Mouse (Mus musculus): ENCODE results near the gene Deup1.
"Not testable (repeated sequence)": the region's sequence is repeated elsewhere in the genome, so short reads cannot be mapped to it uniquely, and the experiment has no call there.

Gene Deup1

DNA sequence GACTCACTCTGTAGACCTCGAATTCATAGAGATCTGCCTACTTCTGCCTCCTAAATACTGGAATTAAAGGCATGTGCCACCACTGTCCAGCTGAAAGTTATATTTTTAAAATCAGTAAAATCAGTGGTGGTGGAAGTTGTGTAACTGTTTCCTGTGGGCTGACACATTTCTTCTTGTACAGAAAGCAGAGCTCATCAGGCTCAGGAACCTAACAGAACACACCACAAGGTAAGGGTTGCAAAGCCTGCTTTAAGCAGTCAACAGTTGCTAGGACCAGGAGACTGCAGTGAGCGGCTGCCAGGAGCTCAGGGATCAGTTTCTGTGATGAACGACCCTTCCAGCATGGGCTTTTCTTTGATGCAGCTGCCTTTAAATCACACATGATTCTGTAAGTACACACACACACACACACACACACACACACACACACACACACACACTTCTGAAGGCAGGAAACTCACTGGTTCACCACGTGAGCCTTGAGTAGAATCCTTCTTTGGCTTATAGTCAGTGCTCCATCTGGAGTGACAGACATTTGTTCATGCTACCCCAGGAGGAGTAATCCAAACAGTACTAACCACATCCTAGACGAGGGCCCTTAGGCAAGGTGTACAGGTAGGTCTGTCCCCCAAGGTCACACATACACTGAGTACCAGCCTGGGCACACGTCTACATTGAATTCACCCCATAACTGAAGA lies 40.4 kb downstream of the Deup1 start:
- DNase-seq (ENCODE audit: low spot score) = no peak

- DNase-seq (ENCODE audit: low spot score) = no peak
Measured at GRCm38 (mm10) chr9:15585956-15586355, 41.8 kb downstream of the Deup1 start.

GRCm38 (mm10) chr9:15584209-15584608 lies 43.5 kb downstream of the Deup1 start:
- DNase-seq (ENCODE audit: low spot score) = no peak

DNA sequence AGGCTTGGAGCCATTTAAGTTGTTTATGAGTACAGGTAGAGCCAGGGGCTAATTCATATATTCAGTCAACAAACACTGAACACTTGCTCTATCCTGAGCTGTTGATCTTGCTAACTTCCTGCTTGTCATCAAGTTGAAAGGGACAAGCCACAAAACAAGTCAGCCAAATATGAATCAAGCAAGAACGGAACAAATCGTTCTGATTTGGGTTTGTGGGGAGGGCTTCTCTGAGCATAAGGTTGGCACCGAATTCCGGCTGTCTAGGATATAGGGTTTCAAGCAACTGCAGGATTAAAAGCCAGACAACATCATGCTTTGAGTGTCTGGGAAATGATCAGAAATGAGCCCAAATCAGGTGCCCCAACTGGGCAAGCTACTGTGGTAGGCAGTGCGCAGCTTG lies 45.7 kb downstream of the Deup1 start:
- DNase-seq (ENCODE audit: low spot score) = no peak

GRCm38 (mm10) chr9:15580176-15580575 lies 47.6 kb downstream of the Deup1 start:
- no peak for DNase-seq (ENCODE audit: low spot score)

DNA sequence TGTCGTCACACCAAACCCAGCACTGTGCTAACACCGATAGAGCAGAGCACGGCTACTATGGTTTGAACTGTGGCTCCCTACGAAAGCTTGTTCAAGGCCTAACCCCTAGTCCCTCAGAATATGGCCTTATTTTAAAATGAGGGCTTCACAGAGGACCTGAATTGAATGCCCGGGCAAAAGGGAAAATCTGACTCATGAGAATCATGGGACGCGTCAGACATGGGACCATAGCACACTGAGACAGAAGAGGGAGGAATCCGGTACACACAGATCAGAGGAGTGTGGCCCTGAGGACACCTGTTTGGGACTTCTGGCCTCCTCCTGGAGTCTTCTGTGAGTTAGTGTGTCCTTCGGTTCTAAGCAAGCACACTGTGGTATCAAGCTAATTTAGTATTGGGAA lies 48.8 kb downstream of the Deup1 start:
- DNase-seq (ENCODE audit: low spot score) = no peak

DNA sequence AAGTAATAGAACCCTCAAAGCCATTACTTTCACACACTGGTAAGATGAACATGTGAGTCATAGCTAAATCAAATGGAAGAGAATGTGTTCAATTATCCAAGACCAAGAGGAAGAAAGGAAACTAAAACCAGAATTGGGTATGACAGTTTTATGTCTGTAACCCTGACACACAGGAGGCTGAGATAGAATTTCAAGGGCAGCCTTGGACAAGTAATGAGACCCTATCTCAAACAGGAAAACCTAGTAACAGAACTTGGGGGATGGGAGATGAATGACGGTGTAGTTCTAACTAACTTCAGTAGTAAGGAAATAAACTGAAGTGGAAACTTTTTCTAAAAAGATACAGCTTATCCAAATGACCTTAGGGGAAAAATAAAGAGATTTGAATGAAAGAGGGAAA lies 49.3 kb downstream of the Deup1 start:
- DNase-seq (ENCODE audit: low spot score) = no peak

DNA sequence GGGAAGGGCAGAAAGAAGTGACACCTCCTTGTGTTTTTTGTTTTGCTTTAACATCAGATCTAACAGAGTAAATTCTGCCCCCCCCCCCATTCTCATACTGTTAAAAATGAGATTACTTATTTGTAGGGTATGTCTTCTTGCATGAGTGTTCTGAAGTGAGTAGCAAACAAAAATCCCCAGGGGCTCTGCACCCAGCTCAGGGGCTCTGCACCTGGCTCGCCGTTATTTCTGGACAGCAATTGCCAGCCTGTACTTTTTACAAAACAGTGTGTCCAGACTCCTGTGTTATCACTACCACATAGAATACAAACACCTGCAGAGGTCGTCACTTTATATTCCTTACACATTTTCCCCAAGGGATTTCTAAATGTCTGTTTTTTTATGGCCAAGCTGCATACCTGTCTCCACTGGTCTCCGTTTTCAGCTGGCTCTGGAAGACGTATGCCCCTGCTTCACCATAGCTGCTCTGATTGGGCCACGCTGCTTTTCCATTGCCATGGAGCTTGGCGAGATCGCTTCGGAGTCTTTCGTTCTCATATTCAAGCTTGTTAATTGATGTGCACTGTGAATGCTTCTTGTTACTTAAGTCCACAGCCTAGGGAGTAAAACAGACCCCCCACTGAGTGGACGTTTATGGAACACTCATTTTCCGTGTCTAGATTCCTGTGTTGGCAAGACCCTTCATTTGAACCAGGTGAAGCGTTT lies 52.8 kb downstream of the Deup1 start:
- DNase-seq (ENCODE audit: low spot score) = no peak

DNA sequence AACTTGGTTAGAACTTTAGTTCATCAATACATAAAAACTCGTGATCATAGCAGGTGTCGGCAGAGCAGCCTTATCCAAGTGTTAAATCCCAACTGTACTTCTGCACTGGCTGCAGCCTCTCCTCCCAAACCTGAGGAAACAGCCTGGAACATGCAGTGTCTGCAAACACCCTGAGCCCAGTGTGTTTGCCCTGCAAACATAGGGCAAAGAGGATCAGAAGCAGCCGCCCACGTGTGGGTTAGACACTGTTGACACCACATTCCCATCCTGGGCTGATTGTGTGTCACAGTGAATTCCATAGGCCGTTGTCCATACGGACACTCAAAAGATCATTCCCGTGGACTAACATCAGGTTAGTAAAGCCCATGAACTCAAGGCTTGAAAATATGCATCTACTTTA lies 65.4 kb downstream of the Deup1 start:
- no peak for DNase-seq (ENCODE audit: low spot score)

GRCm38 (mm10) chr9:15560451-15560850 lies 67.3 kb downstream of the Deup1 start:
- DNase-seq (ENCODE audit: low spot score) = no peak

DNA sequence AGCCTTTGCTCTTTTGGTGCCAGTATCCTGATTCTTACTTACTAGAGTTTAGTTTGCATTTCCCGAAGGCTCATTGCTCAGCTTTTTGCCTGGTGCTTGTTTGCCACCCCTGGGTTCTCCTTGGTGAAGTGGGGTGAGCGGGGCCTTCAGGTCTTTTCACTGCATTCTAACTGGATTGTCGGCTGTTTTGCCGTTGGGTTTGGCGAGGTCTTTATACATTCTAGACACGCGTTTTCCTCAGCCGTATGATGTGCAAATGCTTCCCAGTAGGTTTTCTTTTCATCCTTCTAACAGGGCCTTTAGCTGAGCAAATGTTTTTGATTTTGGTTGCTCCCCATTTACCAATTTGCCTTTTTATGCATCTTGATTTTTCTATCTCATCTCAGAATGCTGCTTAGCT lies 74.4 kb downstream of the Deup1 start:
- no peak for DNase-seq (ENCODE audit: low spot score)

DNA sequence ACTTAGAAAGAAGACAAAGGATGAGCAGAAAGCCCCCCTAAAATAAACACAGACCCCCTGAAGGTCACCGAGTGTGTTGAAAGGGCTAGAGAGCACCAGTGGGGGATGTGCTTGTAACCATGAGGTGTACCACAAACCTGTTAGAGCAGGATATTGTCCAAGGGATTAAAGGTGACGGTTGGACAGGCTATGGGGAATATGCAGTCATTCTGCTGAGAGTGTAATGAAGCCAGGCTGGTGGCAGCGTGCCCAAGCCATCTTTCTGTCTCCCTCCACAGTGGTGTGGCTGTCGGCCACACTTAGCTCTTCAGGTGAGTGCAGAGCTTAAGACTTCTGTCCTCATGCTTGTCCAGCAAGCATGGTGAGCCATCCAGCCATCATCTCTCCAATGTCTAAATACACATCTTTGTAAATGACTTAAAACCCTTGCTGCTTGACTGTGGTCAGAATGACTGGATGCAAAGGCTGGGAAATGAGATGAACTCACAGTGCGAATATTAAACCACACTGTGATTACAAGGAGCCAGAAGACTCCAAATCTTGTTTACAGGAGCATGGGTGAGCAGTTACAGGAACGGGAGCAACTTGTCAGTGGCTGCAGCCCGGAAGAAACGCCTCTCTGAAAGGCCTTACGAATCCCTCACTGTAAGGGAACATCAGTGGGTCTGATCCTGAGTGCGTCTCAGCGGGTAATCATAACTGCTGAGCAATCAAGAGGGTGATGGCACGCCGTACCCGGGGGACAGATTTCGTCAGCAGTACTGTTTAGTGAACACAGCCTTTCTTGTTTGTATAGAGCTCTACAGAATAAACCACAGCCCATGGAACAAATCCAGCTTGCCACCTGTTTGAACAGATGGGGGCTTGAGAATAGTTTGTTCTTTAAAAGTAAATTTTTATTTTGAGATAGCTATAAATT lies 75.5 kb downstream of the Deup1 start:
- no peak for DNase-seq (ENCODE audit: low spot score)

- DNase-seq (ENCODE audit: low spot score) = not testable (repeated sequence)
Measured at GRCm38 (mm10) chr9:15551073-15551472, 76.7 kb downstream of the Deup1 start.

GRCm38 (mm10) chr9:15550461-15550961 lies 77.2 kb downstream of the Deup1 start:
- no peak for DNase-seq (ENCODE audit: low spot score)

GRCm38 (mm10) chr9:15541735-15542354 lies 85.9 kb downstream of the Deup1 start:
- no peak for DNase-seq (ENCODE audit: low spot score)

DNA sequence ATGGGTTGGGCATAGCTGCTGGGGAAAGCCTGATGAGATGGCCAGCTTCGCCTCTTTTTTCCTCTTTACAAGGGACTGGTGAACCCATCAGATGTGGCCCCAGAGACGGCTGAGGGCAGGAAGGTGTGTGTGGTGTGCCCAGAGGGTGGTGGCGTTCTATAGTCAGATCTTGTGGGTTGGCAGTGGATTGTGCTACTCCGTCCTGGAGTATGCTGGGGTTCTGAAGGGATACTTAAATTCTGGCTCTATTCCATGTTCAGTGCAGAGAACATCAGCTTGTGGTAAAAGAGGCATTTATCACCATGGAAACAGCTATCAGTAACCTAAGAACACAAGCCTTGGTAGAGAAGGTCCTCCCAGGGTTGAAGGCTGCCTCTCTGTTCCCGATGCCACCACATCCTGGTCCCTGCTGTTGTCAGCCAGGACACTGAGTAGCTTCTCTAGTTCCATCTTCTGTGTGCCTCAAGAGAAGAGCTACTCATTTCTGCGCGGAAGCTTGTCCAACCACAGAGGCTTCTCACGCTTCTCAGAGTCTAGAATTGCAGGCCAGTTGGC lies 88.7 kb downstream of the Deup1 start:
- DNase-seq (ENCODE audit: low spot score) = no peak

DNA sequence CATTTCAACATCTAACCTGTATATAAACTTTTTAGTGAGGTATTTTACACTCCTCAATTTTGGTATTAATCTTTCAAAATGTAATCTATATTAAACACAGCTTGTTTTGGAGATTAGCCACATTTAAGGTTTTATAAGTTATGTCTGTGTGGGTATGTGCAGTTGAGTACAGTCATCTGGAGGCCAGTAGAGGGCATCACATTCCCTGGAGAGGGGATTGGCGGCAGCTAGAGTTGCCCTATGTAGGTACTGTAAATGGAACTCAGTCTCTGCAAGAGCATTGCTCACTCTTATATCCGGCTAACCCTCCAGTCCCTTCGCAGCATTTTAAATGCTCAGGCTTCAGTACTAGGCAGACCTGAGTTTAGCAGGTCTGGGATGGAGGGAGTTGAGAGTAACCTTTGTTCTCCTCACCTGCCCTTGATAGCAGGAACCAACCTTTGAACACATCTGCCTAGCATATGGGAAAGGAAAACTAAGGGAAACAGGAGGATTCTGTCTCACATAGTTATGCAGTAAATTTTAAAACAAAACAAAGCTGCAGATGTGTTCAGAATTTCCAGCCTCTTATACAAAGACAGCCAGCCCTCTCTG lies 90.2 kb downstream of the Deup1 start:
- no peak for DNase-seq (ENCODE audit: low spot score)

DNA sequence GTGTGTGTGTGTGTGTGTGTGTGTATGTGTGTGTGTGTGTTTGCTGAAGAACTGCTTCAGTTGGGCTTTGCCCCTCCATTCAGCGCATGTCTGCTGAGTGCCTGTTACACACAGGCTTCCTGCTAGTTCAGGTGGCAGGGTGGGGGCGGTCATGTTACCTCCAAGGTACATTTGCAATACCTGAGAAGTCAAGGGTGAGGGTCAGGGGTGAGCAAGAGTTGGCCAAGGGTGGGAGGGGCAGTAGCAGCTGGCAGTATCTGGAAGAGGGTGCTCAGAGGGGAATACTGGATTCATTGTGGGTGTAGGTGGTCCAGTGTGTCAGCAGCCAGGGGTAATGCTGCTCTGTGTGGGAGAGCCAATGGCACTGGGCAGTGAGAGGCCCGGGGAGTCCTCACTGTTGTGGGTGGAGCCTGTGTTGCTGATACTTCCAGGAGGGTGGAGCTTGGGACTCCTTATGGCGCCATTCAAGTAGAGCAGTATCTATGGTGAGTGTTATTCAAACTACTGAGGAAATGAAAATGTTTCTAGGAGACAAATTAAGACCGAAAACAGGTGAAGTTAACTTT lies 90.8 kb downstream of the Deup1 start:
- no peak for DNase-seq (ENCODE audit: low spot score)

DNA sequence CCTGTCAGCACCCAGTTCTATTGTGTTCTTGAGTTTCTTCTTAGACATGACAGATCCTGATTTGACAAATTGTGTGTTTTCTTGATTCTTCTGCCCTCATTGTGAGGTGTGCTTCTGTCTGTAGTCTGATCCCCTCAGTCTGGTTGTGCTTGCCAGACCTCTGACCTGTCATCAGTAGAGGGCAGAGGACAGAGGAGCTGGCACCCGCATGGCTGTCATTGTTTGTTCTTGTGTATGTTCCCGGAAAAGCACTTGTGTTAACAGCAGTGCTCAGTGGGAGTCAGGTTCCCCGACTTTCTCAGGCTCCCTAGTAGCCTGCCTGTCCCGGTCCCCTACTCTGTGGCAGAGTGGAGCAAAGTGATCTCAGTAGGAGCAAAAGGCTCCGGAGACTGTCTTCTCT lies 92.3 kb downstream of the Deup1 start:
- DNase-seq (ENCODE audit: low spot score) = no peak

GRCm38 (mm10) chr9:15534110-15534509 lies 93.6 kb downstream of the Deup1 start:
- DNase-seq (ENCODE audit: low spot score) = no peak

Data from MN1 (cell line).